Mouse (Mus musculus): Measurements from ENCODE around the gene Bach1.

Gene Bach1

DNA sequence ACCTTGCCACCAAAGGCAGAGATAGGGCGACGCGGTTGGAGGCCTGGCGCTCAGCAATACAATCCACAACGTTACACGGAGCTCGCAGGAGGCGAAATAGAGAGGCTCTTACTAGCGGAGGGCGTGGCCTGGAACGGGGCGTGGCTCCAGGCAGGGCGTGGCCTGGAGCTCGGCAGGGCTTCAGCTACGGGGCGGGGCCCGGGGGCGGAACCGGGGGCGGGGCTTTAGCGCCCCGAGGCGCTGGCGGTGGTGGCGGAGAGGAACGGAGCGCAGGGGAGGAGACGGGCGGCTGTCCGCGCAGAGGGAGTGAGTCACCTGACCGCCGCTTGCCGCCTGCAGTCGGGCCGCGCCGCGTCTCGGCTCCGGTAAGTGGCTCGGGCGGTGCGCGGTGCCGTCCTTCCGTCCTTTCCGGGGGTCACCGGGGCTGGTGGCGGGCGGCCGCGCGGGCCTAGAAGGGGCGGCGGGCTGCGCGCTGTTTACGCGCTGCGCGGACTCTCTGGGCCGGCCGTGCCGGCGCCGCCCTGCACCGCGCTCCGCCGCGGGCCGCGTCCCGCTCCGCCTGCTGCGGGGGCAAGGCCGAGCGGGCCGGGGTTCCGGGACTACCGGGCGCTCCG, at the start of gene Bach1:
TSS of gene Bach1 (plus strand) at position 254 of the 614 bp plus-strand sequence.
- ATAC-seq (ENCODE audit: insufficient number of reproducible peaks, low FRiP score, low TSS enrichment) = peak; percentile 87

- no peak for ATAC-seq (ENCODE audit: insufficient number of reproducible peaks, low FRiP score, low TSS enrichment)
These were observed 46.4 kb upstream of the Bach1 start for GRCm38 (mm10) chr16:87652344-87652743.

DNA sequence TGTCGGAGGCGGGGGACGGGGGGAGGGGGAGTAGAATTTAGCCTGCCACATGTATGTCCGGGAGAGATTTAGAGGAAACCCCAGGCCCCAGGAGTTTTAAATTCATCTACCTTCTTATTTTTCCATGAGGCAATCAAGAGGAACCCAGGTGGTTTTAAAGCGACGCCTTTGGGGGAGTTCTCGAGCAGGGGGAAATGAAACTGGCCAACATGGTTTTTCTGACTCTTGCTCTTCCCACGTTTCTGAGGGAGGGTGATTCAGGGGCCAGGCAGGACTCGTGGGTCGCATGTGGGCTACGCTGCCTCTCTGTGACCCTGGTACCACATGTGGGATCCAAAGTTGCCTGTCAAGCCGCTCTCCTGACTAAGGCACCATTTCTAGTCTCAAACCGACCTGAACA, 45.8 kb upstream of the Bach1 start:
- ATAC-seq (ENCODE audit: insufficient number of reproducible peaks, low FRiP score, low TSS enrichment) = no peak

GRCm38 (mm10) chr16:87654016-87654575, 44.6 kb upstream of the Bach1 start:
- no peak for ATAC-seq (ENCODE audit: insufficient number of reproducible peaks, low FRiP score, low TSS enrichment)

GRCm38 (mm10) chr16:87655005-87655404, 43.7 kb upstream of the Bach1 start:
- no peak for ATAC-seq (ENCODE audit: insufficient number of reproducible peaks, low FRiP score, low TSS enrichment)

GRCm38 (mm10) chr16:87655579-87655978, 43.2 kb upstream of the Bach1 start:
- ATAC-seq (ENCODE audit: insufficient number of reproducible peaks, low FRiP score, low TSS enrichment) = no peak

GRCm38 (mm10) chr16:87656771-87657170, 42.0 kb upstream of the Bach1 start:
- ATAC-seq (ENCODE audit: insufficient number of reproducible peaks, low FRiP score, low TSS enrichment) = no peak

DNA sequence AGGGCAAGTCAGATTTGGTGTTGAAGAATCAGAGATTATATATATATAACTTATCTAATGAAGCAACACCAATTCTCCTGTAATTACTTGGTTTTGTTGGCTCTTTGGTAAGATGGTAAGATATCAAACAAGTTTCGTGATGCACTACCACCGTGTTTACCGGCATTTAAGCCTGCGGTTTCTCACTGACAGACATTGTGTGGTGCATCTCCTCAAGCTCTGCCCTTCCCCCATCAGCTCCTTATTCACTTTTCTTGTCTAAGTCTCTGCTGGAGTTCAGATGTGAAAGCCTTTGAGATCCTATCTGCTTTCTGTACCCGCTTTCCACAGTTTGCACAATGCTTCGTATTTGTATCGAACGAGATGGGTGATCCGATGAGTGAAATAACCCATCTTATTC, 41.5 kb upstream of the Bach1 start:
- no peak for ATAC-seq (ENCODE audit: insufficient number of reproducible peaks, low FRiP score, low TSS enrichment)

DNA sequence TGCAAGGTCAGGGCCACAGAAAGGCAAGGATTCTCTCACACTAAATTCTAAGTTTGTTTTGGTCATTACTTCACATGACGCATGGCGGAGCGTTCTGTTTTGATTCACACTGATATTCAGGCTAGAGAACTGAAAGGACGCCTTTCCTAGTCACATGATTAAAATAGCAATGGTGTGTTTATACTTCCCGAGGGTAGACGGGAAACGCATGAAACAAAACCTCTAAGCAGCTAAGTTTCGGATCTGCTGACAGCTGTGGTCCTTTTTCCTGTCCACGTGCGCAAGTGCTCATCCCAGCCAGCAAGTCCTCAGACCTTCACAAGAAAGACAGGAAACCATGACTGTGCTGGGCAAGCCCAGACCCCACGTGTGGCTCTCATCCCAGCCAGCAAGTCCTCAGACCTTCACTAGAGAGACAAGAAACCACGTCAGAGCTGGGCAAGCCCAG, 37.7 kb upstream of the Bach1 start:
- no peak for ATAC-seq (ENCODE audit: insufficient number of reproducible peaks, low FRiP score, low TSS enrichment)

GRCm38 (mm10) chr16:87661636-87662035, 37.1 kb upstream of the Bach1 start:
- ATAC-seq (ENCODE audit: insufficient number of reproducible peaks, low FRiP score, low TSS enrichment) = no peak

- ATAC-seq (ENCODE audit: insufficient number of reproducible peaks, low FRiP score, low TSS enrichment) = no peak
These were observed 36.2 kb upstream of the Bach1 start for GRCm38 (mm10) chr16:87662528-87662927.

- no peak for ATAC-seq (ENCODE audit: insufficient number of reproducible peaks, low FRiP score, low TSS enrichment)
These were observed 34.9 kb upstream of the Bach1 start for GRCm38 (mm10) chr16:87663890-87664289.

- ATAC-seq (ENCODE audit: insufficient number of reproducible peaks, low FRiP score, low TSS enrichment) = no peak
These were observed 33.5 kb upstream of the Bach1 start for GRCm38 (mm10) chr16:87665246-87665645.

DNA sequence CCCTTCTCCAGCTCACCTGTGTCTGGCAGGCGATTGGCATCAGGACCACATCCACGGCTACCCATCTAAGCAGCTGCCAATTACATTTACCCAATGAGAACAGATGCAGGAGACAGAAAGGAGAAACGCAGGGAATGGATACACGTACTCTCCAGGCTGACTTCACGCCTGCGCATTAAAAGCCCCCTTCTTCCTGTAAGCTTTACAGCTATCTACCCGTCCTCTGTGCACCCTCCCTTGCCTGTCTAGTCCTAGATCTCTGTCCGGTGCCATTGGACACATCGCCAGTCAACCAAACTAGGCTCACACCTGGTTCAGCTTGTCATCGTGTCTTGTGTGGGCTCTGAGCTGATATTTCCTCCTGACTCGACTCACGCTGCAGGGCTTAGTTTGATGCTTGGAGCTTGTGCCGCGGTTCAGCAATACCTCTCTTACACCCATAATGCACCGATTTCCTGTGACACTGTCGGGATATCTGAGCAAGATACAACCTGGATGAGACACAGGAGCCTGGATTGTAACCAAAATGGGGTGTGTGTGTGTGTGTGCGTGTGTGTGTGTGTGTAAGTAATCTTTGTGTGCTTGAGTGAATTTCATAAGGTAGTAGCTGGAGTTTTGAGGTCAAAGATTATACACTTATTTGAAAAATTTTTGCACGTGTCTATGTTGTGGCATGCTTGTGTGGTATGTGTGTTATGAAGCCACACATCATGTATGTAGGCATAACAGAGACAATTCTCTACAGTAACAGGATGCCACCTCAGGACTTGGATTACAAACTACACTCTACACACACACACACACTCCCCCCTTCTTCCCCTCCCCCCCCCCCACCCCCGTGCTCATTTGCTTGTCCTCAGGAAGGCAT, 32.8 kb upstream of the Bach1 start:
- no peak for ATAC-seq (ENCODE audit: insufficient number of reproducible peaks, low FRiP score, low TSS enrichment)

GRCm38 (mm10) chr16:87666620-87667004, 32.1 kb upstream of the Bach1 start:
- no peak for ATAC-seq (ENCODE audit: insufficient number of reproducible peaks, low FRiP score, low TSS enrichment)

- ATAC-seq (ENCODE audit: insufficient number of reproducible peaks, low FRiP score, low TSS enrichment) = no peak
These were observed 30.7 kb upstream of the Bach1 start for GRCm38 (mm10) chr16:87668002-87668401.

DNA sequence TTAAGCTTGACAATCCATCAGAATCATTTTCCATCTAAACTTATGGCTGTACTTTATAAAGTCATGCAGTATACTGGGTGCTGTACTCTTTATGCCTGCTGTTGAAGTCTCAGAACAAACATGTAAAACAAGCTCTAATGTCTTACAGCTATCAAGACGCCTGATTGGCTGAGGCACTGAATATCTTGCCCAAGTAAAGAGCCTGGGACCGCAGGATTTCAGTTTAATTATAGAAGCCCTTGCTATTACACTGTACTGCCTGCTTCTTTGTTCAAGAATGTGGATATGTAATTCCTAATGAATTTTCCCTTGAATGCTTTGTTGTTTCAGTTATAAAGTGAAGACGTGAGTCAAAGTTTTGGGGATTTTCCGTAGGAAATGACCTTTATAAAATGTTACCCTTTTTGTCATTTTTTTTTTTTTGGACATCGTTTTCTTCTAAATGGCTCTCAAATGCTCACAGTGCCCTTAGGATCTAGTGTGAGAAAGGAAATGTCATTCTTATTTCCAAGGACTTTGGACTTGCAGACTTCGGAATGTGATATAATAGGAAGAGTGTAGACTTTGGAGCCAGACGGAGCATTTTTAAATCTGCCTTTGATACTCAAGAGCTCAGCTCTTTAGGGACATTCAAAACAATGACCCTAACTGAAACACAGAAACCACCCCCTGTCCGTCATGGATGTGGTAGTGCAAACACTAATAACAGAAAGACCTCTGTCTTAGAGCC, 28.5 kb upstream of the Bach1 start:
- ATAC-seq (ENCODE audit: insufficient number of reproducible peaks, low FRiP score, low TSS enrichment) = no peak

GRCm38 (mm10) chr16:87670821-87671165, 28.0 kb upstream of the Bach1 start:
- no peak for ATAC-seq (ENCODE audit: insufficient number of reproducible peaks, low FRiP score, low TSS enrichment)

DNA sequence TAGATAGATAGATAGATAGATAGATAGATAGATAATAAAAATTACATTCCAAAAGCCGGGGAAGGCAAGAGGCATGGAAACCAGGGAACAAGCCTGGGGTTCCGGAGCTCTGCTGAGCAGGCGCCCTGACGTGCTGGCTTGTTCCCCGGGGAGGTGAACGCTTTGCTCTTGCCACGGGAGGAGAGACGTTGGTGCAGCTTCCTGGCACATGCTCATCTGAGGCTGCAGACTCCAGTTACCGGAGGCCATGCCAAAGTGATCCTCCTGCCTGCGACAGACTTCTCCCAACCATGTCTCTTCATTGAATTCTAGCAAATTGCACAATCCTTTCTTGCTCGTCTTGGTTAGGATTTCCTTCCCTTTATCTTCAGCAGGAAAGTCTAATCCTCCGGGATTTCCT, 27.4 kb upstream of the Bach1 start:
- ATAC-seq (ENCODE audit: insufficient number of reproducible peaks, low FRiP score, low TSS enrichment) = no peak

GRCm38 (mm10) chr16:87673155-87673554, 25.6 kb upstream of the Bach1 start:
- ATAC-seq (ENCODE audit: insufficient number of reproducible peaks, low FRiP score, low TSS enrichment) = no peak

GRCm38 (mm10) chr16:87676182-87676581, 22.6 kb upstream of the Bach1 start:
- ATAC-seq (ENCODE audit: insufficient number of reproducible peaks, low FRiP score, low TSS enrichment) = no peak

Measured in cerebellum, adult (tissue).